Mouse (Mus musculus) ES-E14 (cell line): Measurements from ENCODE around the gene Spata32.

ENCODE experiments used
- CHD2 ChIP-seq: IDR thresholded peaks from 2 replicates; pipeline ENCODE4 v1.6.1; 2014; ENCODE audit warnings: mild to moderate bottlenecking, low read depth, low read length, inconsistent platforms
- ZC3H11A ChIP-seq: IDR thresholded peaks from 2 replicates; pipeline ENCODE4 v1.6.1; 2012; ENCODE audit warnings: low read depth, mild to moderate bottlenecking, inconsistent platforms, low read length, borderline replicate concordance

DNA sequence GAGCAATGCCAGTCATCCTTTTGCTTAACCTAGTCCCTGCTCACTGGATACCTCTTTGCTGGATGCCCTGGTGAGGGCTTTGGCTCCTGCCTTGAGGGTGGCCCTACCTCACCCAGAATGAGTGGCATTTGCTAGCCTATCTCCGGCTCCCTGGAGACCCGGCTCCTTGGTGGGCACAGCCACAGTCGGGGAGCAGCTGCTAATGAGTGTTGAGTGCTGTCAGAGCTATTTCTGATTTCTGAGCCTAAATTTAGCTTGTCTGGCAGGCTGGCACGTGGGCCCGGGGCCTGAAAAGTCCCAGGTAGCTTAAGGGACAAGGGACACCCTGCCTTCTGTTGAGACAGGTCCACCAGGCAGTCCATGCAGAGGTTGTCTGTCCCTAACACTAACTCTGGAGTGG, 41.0 kb downstream of the Spata32 start:
- TF ChIP-seq ZC3H11A (no peak), CHD2 (no peak)
